Mouse (Mus musculus): ENCODE results near the gene Fubp1. TPM values are rescaled to one million over a fixed set of nuclear protein-coding genes. Genes with fewer than 3 reads are reported as not detected.

The Fubp1 gene
- 53.4 TPM for polyA plus RNA-seq (2012; fragmentation: generic; extraction: Trizol)
- long read RNA-seq, experiment 1, full-length matches to known transcripts = 21 of 55 reads
- long read RNA-seq, experiment 1, partial matches to known transcripts = 14 of 55 reads
- long read RNA-seq, experiment 1, other reads (novel, unspliced or antisense) = 20 of 55 reads
- long read RNA-seq, experiment 2, full-length matches to known transcripts = 145 of 262 reads
- long read RNA-seq, experiment 2, partial matches to known transcripts = 14 of 262 reads
- long read RNA-seq, experiment 2, other reads (novel, unspliced or antisense) = 103 of 262 reads

DNA sequence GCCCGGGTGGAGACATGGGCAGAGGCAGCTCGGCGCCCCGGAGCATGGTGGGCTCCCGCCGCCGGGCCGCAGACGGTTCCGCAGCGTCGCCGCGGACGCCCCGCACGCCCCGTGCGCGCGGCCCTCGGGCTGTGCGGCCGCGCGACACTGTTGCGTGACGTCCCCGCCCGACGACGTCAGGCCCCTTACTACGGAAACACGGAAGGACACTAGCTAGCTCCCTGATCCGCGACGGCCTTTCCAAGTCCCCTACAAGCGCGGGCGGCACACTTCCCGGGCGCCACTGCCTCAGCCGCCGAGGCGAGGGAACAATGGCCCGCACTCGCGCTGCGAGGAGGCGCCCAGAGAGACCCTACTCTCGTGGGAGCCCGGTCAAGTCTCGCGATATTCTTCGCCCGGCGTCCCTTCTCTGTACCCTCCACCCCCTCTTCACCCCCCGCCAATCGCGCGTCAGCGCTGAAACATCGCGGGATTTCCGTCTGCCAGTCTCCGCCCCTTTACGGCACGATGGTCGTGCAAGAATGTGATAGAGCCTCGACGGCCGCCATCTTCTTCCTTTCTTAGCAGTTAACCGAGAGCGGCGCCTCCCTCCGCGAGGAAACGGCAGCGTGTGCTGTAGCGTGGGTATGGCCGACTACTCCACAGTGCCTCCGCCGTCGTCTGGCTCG lies at the start of gene Fubp1, which contains the start of gene Dnajb4:
Gene Fubp1 (plus strand): TSS at position 456 of the 668 bp plus-strand sequence.
Gene Dnajb4 (minus strand): TSS at position 336 of the 668 bp plus-strand sequence.
- no peaks in the 10 kb centered on the region for H3K27me3 ChIP-seq (ENCODE audit: control insufficient read depth, insufficient read depth, insufficient read length)
- peak within 1 kb of the TSS; percentile 96 for H3ac ChIP-seq (ENCODE audit: control insufficient read depth, insufficient read length, low read depth)
- peaks cover 56% of the 10 kb centered on the region for H3K79me3 ChIP-seq (ENCODE audit: low read depth)
- TF ChIP-seq MAX (IDR thresholded peaks at IDR 0.05) (peak; percentile 37), CTCF (IDR thresholded peaks at IDR 0.05; ENCODE audit: control insufficient read depth, insufficient read depth, insufficient read length) (no peak), MYOG (IDR thresholded peaks at IDR 0.05; ENCODE audit: control insufficient read depth, extremely low read depth, insufficient read length) (no peak)
- peaks cover 36% of the 10 kb centered on the region for H3K36me3 ChIP-seq (ENCODE audit: control insufficient read depth, insufficient read depth)
- peak within 1 kb of the TSS; percentile 88 for H3K4me3 ChIP-seq (ENCODE audit: insufficient read depth, poor library complexity, severe bottlenecking)
- peaks cover 82% of the 10 kb centered on the region for H3K79me2 ChIP-seq (ENCODE audit: control insufficient read depth, insufficient read depth)

DNA sequence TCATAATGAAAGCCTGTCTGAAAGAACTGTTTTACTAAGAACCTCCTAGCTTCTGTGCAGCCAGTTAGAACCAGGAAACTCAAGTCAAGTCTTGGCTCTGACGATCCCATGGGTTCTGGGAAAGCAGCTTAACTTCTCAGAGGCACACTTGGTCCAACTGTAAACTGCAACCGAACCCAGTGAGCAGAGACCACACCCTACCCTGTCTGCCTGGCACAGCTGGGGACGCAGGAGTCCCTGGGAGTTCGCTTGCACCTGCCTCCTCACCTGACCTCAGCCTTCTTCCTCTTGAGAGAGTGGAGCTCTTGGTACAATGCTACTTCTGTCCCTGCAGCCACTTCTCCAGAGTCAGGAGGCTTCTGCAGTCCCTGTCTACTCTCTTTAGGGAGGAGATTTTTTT lies 49.6 kb upstream of the Fubp1 start:
- Histone ChIP-seq H3K79me2 (ENCODE audit: control insufficient read depth, insufficient read depth) (no peaks in the 10 kb centered on the region), H3K79me3 (ENCODE audit: low read depth) (no peaks in the 10 kb centered on the region), H3K4me3 (ENCODE audit: insufficient read depth, poor library complexity, severe bottlenecking) (no peak overlapping the region), H3K27me3 (ENCODE audit: control insufficient read depth, insufficient read depth, insufficient read length) (no peaks in the 10 kb centered on the region), H3ac (ENCODE audit: control insufficient read depth, insufficient read length, low read depth) (no peak overlapping the region), H3K36me3 (ENCODE audit: control insufficient read depth, insufficient read depth) (no peaks in the 10 kb centered on the region)
- TF ChIP-seq CEBPB (IDR thresholded peaks at IDR 0.05; ENCODE audit: low read depth) (no peak), MYOG (IDR thresholded peaks at IDR 0.05; ENCODE audit: control insufficient read depth, extremely low read depth, insufficient read length) (no peak), CTCF (IDR thresholded peaks at IDR 0.05; ENCODE audit: control insufficient read depth, insufficient read depth, insufficient read length) (no peak), MAX (IDR thresholded peaks at IDR 0.05) (no peak), MYOD1 (IDR thresholded peaks at IDR 0.05; ENCODE audit: control insufficient read depth, insufficient read length, low read depth) (no peak), USF1 (IDR thresholded peaks at IDR 0.05; ENCODE audit: low read depth) (no peak)

DNA sequence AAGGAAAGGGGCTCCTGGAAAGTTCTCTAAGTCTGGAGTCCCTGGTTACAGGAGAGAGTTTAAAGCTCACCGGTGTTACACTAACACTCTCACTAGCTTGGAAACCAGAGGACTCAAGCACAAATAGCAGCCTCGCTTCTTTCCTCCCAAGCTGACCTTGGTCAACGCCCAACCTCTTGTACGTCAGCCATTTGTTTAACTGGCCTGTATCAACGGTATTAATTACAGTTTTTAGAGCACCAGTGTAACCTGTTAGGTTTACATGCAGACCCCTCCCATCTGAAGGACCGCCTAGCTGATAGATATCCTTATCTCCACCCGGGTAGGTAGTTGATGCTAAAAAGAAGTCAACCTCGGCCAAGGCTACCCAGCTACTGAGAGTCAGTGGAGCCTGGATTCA lies 46.9 kb upstream of the Fubp1 start:
- H3K79me3 ChIP-seq (ENCODE audit: low read depth) = no peaks in the 10 kb centered on the region
- H3K79me2 ChIP-seq (ENCODE audit: control insufficient read depth, insufficient read depth) = no peaks in the 10 kb centered on the region
- no peaks in the 10 kb centered on the region for H3K36me3 ChIP-seq (ENCODE audit: control insufficient read depth, insufficient read depth)
- H3K27me3 ChIP-seq (ENCODE audit: control insufficient read depth, insufficient read depth, insufficient read length) = no peaks in the 10 kb centered on the region
- TF ChIP-seq MAX (IDR thresholded peaks at IDR 0.05) = no peak
- TF ChIP-seq USF1 (IDR thresholded peaks at IDR 0.05; ENCODE audit: low read depth) = no peak
- no peak for TF ChIP-seq CEBPB (IDR thresholded peaks at IDR 0.05; ENCODE audit: low read depth)
- no peak for TF ChIP-seq MYOG (IDR thresholded peaks at IDR 0.05; ENCODE audit: control insufficient read depth, extremely low read depth, insufficient read length)
- TF ChIP-seq MYOD1 (IDR thresholded peaks at IDR 0.05; ENCODE audit: control insufficient read depth, insufficient read length, low read depth) = no peak
- TF ChIP-seq FOSL1 (IDR thresholded peaks at IDR 0.05; ENCODE audit: insufficient read depth, low read length, poor library complexity, severe bottlenecking) = no peak
- TF ChIP-seq CTCF (IDR thresholded peaks at IDR 0.05; ENCODE audit: control insufficient read depth, insufficient read depth, insufficient read length) = no peak
- no peak overlapping the region for H3K4me3 ChIP-seq (ENCODE audit: insufficient read depth, poor library complexity, severe bottlenecking)
- H3ac ChIP-seq (ENCODE audit: control insufficient read depth, insufficient read length, low read depth) = no peak overlapping the region

DNA sequence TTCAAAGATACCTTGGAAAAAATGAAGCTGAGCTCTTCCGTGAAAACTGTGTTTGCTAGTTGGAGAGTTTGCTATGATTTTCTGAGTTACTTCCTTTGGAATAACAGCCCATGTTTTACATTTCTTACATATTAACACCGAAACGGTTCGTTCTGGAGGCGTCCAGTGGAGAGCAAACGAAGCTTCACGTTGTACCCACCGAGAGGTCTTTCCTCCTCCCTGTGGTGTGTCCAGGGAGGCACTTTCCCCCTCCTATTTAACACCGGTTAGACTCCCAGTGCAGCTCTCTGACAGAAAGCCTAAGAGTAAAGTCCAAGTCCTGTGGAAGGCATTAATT lies 45.2 kb upstream of the Fubp1 start:
- Histone ChIP-seq H3K36me3 (ENCODE audit: control insufficient read depth, insufficient read depth) (no peaks in the 10 kb centered on the region), H3ac (ENCODE audit: control insufficient read depth, insufficient read length, low read depth) (no peak overlapping the region), H3K4me3 (ENCODE audit: insufficient read depth, poor library complexity, severe bottlenecking) (no peak overlapping the region), H3K27me3 (ENCODE audit: control insufficient read depth, insufficient read depth, insufficient read length) (no peaks in the 10 kb centered on the region), H3K79me3 (ENCODE audit: low read depth) (no peaks in the 10 kb centered on the region), H3K79me2 (ENCODE audit: control insufficient read depth, insufficient read depth) (no peaks in the 10 kb centered on the region)
- TF ChIP-seq CEBPB (IDR thresholded peaks at IDR 0.05; ENCODE audit: low read depth) (no peak), FOSL1 (IDR thresholded peaks at IDR 0.05; ENCODE audit: insufficient read depth, low read length, poor library complexity, severe bottlenecking) (no peak), MAX (IDR thresholded peaks at IDR 0.05) (no peak), MYOG (IDR thresholded peaks at IDR 0.05; ENCODE audit: control insufficient read depth, extremely low read depth, insufficient read length) (no peak), USF1 (IDR thresholded peaks at IDR 0.05; ENCODE audit: low read depth) (no peak), MYOD1 (IDR thresholded peaks at IDR 0.05; ENCODE audit: control insufficient read depth, insufficient read length, low read depth) (no peak)

DNA sequence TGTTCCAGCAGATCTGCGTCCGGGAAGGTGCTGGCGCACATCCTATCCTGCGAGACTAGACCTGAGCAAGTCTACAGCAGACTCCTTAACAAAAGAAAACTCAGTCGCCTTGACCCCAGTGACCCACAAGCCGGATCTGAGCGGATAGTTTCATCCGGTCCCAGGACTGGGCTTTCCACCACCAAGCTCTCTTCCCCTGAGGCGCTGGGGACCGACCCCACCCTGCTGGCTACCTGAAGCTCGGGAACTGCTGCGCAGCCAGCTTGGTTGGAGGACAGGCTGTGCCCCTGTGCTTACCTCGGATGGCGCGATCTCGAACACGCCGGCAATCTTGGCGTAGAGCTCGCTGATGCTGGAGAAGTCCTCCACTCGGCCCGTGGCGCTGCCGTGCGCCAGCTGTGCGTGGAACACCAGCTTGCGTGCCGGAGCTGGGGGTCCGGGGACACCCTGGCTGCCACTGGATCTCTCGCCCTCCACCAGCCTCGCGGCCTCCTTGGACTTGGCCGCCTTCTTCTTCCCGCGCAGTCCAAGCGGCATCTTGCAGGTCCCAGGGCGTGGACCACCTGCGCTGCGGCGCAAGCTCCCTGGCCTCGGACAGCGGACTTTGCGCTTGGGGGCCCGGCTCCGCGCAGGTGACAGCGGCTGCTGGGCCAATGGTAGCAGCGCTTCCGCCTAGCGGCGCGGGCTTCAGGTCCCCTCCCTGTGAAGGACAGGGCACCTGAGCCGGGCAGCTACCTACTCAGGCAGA lies 44.7 kb upstream of the Fubp1 start:
- H3K4me3 ChIP-seq (ENCODE audit: insufficient read depth, poor library complexity, severe bottlenecking) = no peak overlapping the region
- H3ac ChIP-seq (ENCODE audit: control insufficient read depth, insufficient read length, low read depth) = no peak overlapping the region
- no peaks in the 10 kb centered on the region for H3K79me3 ChIP-seq (ENCODE audit: low read depth)
- H3K27me3 ChIP-seq (ENCODE audit: control insufficient read depth, insufficient read depth, insufficient read length) = no peaks in the 10 kb centered on the region
- H3K79me2 ChIP-seq (ENCODE audit: control insufficient read depth, insufficient read depth) = no peaks in the 10 kb centered on the region
- TF ChIP-seq MAX (IDR thresholded peaks at IDR 0.05) (no peak), CEBPB (IDR thresholded peaks at IDR 0.05; ENCODE audit: low read depth) (no peak), CTCF (IDR thresholded peaks at IDR 0.05; ENCODE audit: control insufficient read depth, insufficient read depth, insufficient read length) (no peak), MYOG (IDR thresholded peaks at IDR 0.05; ENCODE audit: control insufficient read depth, extremely low read depth, insufficient read length) (no peak), USF1 (IDR thresholded peaks at IDR 0.05; ENCODE audit: low read depth) (no peak), MYOD1 (IDR thresholded peaks at IDR 0.05; ENCODE audit: control insufficient read depth, insufficient read length, low read depth) (no peak), FOSL1 (IDR thresholded peaks at IDR 0.05; ENCODE audit: insufficient read depth, low read length, poor library complexity, severe bottlenecking) (no peak)
- H3K36me3 ChIP-seq (ENCODE audit: control insufficient read depth, insufficient read depth) = no peaks in the 10 kb centered on the region

All from C2C12 (cell line).